Mouse (Mus musculus): ENCODE measurements around the gene Cntrob.

Gene Cntrob

DNA sequence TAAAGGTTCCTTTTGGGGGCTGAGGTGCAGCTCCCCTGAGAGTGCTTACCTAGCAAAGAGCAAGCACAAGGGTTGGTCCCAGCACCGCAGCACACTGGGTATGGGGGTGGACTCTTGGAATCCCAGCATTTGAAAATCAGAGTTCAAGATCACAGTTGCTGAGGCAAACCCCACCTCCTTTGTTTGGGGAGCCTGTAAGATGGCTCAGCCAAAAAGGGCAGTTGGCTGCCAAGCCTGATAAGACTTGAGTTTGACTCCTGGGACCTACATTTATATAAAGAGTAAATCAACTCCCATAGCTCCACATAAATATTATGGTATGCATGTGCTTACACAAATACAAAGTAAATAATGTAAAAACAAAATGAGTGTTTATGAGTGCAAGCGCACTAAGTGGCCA, 17.5 kb downstream of the Cntrob start:
- intact Hi-C loops (cut with DNase I) = no loop called here

GRCm38 (mm10) chr11:69305291-69305690, 18.3 kb downstream of the Cntrob start:
- intact Hi-C loops (cut with DNase I) = no loop called here

DNA sequence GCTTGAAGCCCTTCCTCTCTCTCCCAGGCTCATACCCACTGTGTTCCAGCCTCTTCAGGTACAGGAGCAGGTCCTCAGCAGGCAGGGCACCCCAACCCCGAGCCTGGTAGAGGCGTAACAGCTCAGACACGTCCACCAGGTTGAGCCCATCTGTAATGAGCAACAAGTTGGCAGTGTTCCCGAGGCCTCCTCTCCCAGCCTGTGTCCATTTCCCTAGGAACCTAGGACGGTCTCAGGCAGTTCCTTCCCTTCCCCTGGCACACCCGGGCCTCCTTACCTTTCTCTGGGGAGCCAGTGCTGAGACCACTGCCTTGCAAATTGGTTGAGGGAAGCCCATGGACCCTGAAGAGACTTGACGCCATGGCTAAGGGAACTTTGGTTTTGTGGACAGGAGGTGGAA, 20.8 kb downstream of the Cntrob start:
- intact Hi-C loops (cut with DNase I) = no loop called here

DNA sequence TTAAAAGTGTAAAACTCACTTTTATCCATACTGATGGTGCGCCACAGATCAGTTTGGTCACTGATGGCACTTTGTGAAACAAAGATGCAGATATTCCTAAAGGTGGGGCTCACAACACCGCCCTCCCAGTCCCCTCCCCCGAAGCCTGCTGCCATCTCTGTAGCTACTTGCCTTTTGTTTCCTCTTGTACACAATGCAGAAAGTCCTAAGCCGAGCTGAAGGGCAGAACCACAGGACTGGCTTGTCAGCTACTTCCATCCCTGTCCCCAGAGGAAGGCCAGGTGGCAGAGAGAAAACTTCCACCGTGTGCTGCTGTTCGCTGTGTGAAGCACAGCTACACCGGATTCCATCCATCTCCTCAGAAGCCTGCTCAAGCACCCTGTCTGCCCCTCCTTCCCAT, 25.3 kb downstream of the Cntrob start:
- intact Hi-C loops (cut with DNase I) = no loop called here

DNA sequence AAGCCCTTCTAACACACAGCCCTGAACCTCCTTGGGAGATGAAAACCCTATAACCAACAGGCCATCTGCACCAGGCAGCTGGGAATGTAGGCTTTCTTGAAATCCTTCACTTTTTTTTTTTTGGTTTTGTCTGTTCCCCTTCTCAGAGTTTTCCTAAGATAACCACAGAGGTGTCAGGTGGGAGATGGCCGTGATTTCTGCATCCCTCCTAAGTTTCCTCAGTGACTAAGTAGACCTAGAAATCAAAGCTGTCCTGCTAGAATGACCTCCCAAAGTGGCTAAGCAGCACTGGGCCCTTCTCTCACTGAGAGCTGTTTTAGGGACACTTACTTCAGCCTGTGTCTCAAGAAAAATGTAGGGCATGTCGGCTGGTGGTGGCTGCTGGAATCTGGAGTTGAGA, 25.8 kb downstream of the Cntrob start:
- intact Hi-C loops (cut with DNase I) = no loop called here

GRCm38 (mm10) chr11:69295286-69295685, 28.3 kb downstream of the Cntrob start:
- intact Hi-C loops (cut with DNase I) = no loop called here

- intact Hi-C loops (cut with DNase I) = no loop called here
Measured at GRCm38 (mm10) chr11:69291111-69291510, 32.5 kb downstream of the Cntrob start.

DNA sequence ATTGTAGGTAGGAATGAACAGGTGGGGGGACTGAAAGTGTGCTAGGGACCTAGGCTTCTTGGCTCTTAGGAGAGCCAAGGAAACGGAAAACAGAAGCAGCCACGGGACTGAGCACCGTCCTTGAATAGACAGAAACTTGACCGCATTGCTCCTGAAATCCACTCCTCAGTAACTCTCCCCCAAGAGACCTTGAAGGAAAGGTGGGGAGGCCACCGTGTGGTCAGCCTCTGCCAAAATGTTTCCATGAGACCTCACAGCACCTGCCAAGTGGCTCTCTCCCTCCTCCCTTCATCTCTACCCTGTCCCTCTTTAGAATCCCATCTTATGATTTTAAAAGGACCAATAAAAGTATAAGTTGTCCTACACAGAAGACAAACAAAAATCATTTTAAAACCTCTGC, 46.3 kb downstream of the Cntrob start:
- intact Hi-C loops (cut with DNase I) = no loop called here

- intact Hi-C loops (cut with DNase I) = no loop called here
Measured at GRCm38 (mm10) chr11:69276081-69276480, 47.5 kb downstream of the Cntrob start.

- intact Hi-C loops (cut with DNase I) = no loop called here
Measured at GRCm38 (mm10) chr11:69275650-69276049, 47.9 kb downstream of the Cntrob start.

- intact Hi-C loops (cut with DNase I) = loop anchor here (2.0 to 5.0 kb wide), 2 partner anchors 55 to 119 kb away; partner anchors contain the start of gene Kcnab3
Measured at GRCm38 (mm10) chr11:69272122-69272740, 51.3 kb downstream of the Cntrob start.

DNA sequence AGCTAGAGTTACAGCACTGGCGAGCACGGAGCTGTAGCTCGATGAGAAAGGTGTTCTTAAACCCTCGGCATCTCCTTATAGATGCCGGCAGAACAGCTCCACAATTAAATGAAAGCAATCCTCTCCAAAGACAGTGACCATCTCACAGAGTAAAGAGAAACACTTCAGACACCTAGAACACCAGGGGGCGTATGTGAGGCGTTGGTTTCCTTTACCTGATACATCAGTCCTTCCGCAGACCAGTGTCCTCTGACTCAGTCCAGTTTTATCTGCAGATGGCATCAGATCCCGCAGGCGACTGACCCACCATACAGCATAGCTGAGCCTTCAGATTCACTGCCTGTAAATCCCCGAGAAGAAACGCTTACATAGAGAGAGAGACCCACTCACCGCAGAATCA, 54.0 kb downstream of the Cntrob start:
- intact Hi-C loops (cut with DNase I) = loop anchor here (5.0 kb wide), 2 partner anchors 163 to 243 kb away; no protein-coding TSS in a partner anchor

DNA sequence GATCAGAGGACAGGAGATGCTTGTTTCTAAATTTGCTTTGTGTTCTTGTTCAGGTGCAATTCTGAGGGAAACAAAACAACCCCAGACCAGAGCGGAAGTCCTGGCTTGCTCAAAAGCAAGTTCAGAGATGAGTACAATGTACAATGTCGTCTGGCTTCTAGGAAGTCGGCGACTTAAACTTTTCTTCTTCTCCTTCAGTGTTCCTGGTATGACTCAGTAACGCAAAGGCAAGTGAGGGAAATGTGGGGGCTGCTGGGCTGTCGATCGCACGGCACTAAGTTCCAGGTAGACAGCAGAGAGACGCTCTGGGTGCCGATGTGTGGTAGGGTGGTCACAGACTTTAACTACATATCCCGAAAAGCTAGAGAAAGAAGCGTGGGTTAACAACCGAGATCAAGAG, 55.5 kb downstream of the Cntrob start:
- intact Hi-C loops (cut with DNase I) = loop anchor here (5.0 kb wide), 2 partner anchors 164 to 244 kb away; no protein-coding TSS in a partner anchor

- intact Hi-C loops (cut with DNase I) = loop anchor here (5.0 kb wide), 2 partner anchors 165 to 245 kb away; no protein-coding TSS in a partner anchor
Measured at GRCm38 (mm10) chr11:69267341-69267740, 56.2 kb downstream of the Cntrob start.

GRCm38 (mm10) chr11:69266253-69266652, 57.3 kb downstream of the Cntrob start:
- intact Hi-C loops (cut with DNase I) = loop anchor here (5.0 kb wide), 2 partner anchors 166 to 246 kb away; no protein-coding TSS in a partner anchor

GRCm38 (mm10) chr11:69265410-69265809, 58.2 kb downstream of the Cntrob start:
- intact Hi-C loops (cut with DNase I) = loop anchor here (5.0 kb wide), 2 partner anchors 167 to 247 kb away; no protein-coding TSS in a partner anchor

DNA sequence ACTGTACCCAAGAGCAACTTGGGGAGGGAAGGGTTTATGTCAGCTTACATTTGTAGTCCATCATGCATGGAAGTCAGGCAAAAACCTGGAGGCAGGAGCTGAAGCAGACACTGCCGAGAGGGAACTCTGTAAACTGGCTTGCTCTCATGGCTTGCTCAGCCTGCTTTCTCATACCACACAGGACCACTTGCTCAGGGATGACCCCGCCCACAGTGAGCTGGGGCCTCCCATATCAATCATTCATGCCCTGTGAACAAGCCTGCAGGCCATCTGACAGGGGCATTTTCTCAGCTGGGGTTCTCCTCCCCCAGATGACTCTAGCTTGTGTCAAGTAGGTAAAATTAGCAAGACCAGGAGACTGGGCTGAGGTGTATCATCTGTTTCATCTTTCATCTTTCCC, 59.3 kb downstream of the Cntrob start:
- intact Hi-C loops (cut with DNase I) = no loop called here

- intact Hi-C loops (cut with DNase I) = no loop called here
Measured at GRCm38 (mm10) chr11:69260111-69260510, 63.5 kb downstream of the Cntrob start.

- intact Hi-C loops (cut with DNase I) = no loop called here
Measured at GRCm38 (mm10) chr11:69258287-69258686, 65.3 kb downstream of the Cntrob start.

DNA sequence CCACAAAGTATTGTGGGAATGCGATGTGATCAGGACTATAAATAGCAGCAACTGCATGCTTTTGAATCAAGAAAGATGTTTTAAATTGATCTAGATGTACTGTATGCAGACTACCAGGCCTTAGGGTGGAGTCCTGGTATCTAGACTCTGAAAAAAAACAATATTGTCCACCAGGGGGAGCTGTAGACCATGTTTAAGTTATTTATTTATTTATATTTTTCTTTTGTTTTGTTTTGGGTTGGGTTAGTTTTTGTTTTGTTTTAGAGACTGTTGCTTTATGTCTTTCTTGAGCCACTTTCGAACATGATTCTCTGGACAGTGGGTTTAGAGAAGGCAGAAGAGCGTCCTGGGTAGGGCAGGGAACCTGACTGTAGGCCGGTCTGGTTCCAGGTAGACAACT, 65.8 kb downstream of the Cntrob start:
- intact Hi-C loops (cut with DNase I) = no loop called here

DNA sequence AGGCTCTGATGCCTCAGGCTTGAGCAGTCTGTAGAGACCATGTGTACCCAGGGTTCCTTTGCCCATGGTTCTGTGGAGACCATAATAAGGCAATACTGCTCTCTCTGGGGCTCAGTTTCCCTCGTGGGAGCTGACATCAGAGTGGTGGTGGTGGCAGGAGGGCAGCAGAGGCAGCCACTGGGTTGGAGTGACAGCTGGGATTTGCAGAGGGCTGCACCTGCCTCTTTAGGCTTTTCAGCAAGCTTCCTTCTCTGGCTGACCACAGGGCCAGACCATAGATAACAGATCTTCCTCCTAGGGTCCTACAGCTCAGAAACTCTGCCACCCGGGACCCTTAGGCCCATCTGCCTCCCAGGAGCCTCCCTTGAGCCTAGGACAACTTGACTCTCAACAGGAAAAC, 66.5 kb downstream of the Cntrob start:
- intact Hi-C loops (cut with DNase I) = no loop called here

DNA sequence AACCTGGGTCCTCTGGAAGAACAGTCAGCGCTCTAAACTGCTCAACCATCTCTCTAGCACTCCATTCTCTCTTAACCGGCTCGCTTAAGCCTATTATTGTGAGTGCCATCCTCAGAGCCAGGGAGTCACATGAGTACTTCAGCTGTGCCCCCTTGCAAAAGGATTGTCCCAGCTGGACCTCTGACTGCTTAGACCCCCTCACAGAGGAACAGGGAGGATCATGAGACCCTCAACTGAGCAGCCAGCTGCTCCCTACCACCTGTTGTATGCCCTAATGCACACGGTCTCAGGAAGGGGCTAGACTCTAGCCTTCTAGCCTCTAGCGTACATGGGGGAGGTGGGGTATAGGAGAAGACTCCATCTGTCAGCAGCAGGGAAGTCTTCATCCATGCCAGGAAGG, 68.8 kb downstream of the Cntrob start:
- intact Hi-C loops (cut with DNase I) = no loop called here

DNA sequence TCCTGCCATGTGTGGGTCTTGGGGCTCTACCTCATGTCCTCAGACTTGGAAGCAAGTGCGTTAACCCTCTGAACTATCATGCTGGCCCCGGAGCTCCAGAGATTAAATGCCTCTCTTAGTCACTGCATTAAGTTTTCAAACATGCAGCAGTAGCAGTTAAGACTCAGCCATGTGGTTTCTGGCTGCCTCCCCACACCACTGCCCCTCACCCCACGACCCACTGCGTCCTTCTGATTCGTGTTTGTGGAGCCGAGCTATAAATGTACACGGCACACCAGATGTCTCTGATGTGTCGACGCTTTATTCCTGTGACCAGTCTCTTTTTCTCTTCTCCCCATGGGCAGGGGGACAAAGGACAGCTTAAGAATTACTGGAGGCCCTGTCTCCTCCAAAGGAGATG, 70.4 kb downstream of the Cntrob start:
- intact Hi-C loops (cut with DNase I) = no loop called here

Data from adrenal gland (tissue).